Mouse (Mus musculus) liver, embryonic 14 days (tissue): ENCODE measurements around the gene Scn4b. TPM values are rescaled to one million over a fixed set of nuclear protein-coding genes. Genes with fewer than 3 reads are reported as not detected.

Source experiments
- polyA plus RNA-seq: library from polyadenylated mRNA; depleted of rRNA; stranded (reverse); fragments of >200 nt; gene quantifications from 2 replicates; pipeline ENCODE4 v1.2.3, GENCODE M21; 2012; rRNA removed

The Scn4b gene
- polyA plus RNA-seq: 0.06 and 0.07 TPM in 2 replicates

GRCm38 (mm10) chr9:45138191-45139032 is at the start of gene Scn4b:
Scn4b (plus strand) TSS chr9:45138395.

GRCm38 (mm10) chr9:45117741-45118431 is 20.3 kb upstream of the Scn4b start, which contains the start of gene Scn2b:
Scn2b (plus strand) TSS chr9:45117782.

GRCm38 (mm10) chr9:45181770-45182169 is 43.6 kb downstream of the Scn4b start, which contains the start of gene BC049352:
BC049352 (plus strand) TSS chr9:45182007.

Other genes with a start within 250 kb of the Scn4b start
- gene Atp5l, start 217.7 kb upstream of the Scn4b start, polyA plus RNA-seq: 404 and 423 TPM in 2 replicates
- gene Ube4a, start 172.8 kb upstream of the Scn4b start, polyA plus RNA-seq: 6.4 and 9.6 TPM in 2 replicates
- 0.09 and 0.17 TPM in 2 replicates for gene Cd3g, start 158.0 kb upstream of the Scn4b start, polyA plus RNA-seq
- gene Cd3d, start 156.6 kb upstream of the Scn4b start, polyA plus RNA-seq: 0.01 and 0.02 TPM in 2 replicates
- gene Cd3e, start 128.8 kb upstream of the Scn4b start, polyA plus RNA-seq: not detected in 2 replicates
- 4.8 and 5.3 TPM in 2 replicates for gene Mpzl2, start 98.6 kb upstream of the Scn4b start, polyA plus RNA-seq
- 0.43 and 0.51 TPM in 2 replicates for gene Mpzl3, start 83.2 kb upstream of the Scn4b start, polyA plus RNA-seq
- gene Jaml, start 59.2 kb upstream of the Scn4b start, polyA plus RNA-seq: 0.06 and 0.07 TPM in 2 replicates
- gene Scn2b, start 20.6 kb upstream of the Scn4b start, polyA plus RNA-seq: 0.14 and 0.16 TPM in 2 replicates
- gene BC049352, start 43.6 kb downstream of the Scn4b start, polyA plus RNA-seq: 0.02 TPM in 1 of 2 replicates, not detected in the other
- gene Tmprss4, start 65.7 kb downstream of the Scn4b start, polyA plus RNA-seq: 0.01 and 0.05 TPM in 2 replicates
- gene Il10ra, start 130.8 kb downstream of the Scn4b start, polyA plus RNA-seq: 1.2 and 1.7 TPM in 2 replicates
- gene Tmprss13, start 180.7 kb downstream of the Scn4b start, polyA plus RNA-seq: 0.01 TPM in 1 of 2 replicates, not detected in the other
- 0.51 and 1.3 TPM in 2 replicates for gene Fxyd6, start 231.8 kb downstream of the Scn4b start, polyA plus RNA-seq